Mouse (Mus musculus) liver, adult 2 months (tissue): ENCODE measurements around the gene Ttc34.

ENCODE experiments used
- CTCF ChIP-seq: fragments of 200-500 bp; IDR thresholded peaks from 2 replicates; pipeline ENCODE4 v1.5.1; 2011; ENCODE audit warnings: low read depth, low read length, control low read depth
- POLR2A ChIP-seq: fragments of 200-500 bp; IDR thresholded peaks from 2 replicates; pipeline ENCODE4 v1.6.1; 2011; ENCODE audit warnings: low read length, control low read depth; ENCODE audit not compliant: insufficient read depth; ENCODE audit errors: extremely low read depth

DNA sequence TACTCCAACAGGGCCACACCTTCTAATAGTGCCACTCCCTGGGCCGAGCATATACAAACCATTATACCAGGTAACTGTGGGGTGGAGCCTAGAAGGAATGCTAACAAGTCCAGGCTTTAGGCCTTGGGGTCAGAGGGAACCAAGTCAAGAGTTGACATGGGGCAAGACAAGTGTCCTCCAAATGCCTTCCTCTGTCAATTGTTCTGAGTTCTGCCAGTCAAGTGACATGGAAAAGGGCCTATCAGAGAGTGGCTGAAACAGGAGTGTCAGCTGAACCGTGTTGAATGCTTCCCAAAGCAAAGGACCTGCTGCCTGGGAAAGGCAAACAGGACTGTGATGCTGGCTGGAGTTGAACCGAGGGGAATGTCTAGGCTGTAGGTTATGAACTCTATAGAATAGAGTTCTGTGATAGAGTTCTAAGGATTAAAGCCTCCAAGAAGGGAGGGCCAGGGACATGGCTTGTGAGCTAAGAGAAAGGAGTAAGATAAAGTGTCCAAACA is 26.2 kb downstream of the Ttc34 start:
- TF ChIP-seq CTCF, result no peak
- TF ChIP-seq POLR2A, result no peak
